Mouse (Mus musculus): ENCODE data around the gene Inca1. TPM values are rescaled to one million over a fixed set of nuclear protein-coding genes. Genes with fewer than 3 reads are reported as not detected.

Gene Inca1
- polyA plus RNA-seq, 1 experiment from 2014 or later: 2.5 TPM

- peak; percentile 24 for ATAC-seq
- in situ Hi-C loops (cut with MboI; ENCODE audit: low pct_unique_long_range_greater_than_20kb): no loop called here
- POLR2A ChIA-PET: interaction anchor here (1.8 to 6.4 kb wide), 2 partner anchors 8 to 13 kb away, joined by 3 to 52 read pairs; partner anchors contain the start of genes Rnf167, Slc25a11 and Spag7
- no peaks in the 10 kb centered on the region for H3K27me3 ChIP-seq
- TF ChIP-seq CTCF (IDR thresholded peaks at IDR 0.05): no peak
- CTCF ChIA-PET: no interaction called here
- no peak for DNase-seq (ENCODE audit: low read depth, low spot score)
Observed at GRCm38 (mm10) chr11:70654923-70655570, 44.9 kb downstream of the Inca1 start.

GRCm38 (mm10) chr11:70654198-70654922 lies 45.6 kb downstream of the Inca1 start, which contains the start of gene Pfn1:
TSS of gene Pfn1 (minus strand) at chr11:70654644.
- TF ChIP-seq CTCF (IDR thresholded peaks at IDR 0.05): no peak
- no peaks in the 10 kb centered on the region for H3K27me3 ChIP-seq
- no peak for DNase-seq (ENCODE audit: low read depth, low spot score)
- in situ Hi-C loops (cut with MboI; ENCODE audit: low pct_unique_long_range_greater_than_20kb): no loop called here
- POLR2A ChIA-PET: interaction anchor here (6.4 kb wide), 1 partner anchor 13 kb away, joined by 52 read pairs; the partner anchor contains the start of gene Spag7
- CTCF ChIA-PET: no interaction called here
- ATAC-seq: peak; percentile 32

- POLR2A ChIA-PET: interaction anchor here (3.1 to 6.4 kb wide), 2 partner anchors 14 to 15 kb away, joined by 15 to 52 read pairs; partner anchors contain the start of gene Spag7
Observed at GRCm38 (mm10) chr11:70653345-70654197, 46.4 kb downstream of the Inca1 start.

GRCm38 (mm10) chr11:70652884-70653344 lies 47.0 kb downstream of the Inca1 start:
- ATAC-seq: no peak
- ChIA-PET CTCF (interaction anchor here (1.7 kb wide), 1 partner anchor 45 kb away, joined by 4 read pairs; no protein-coding TSS in a partner anchor), POLR2A (interaction anchor here (3.1 kb wide), 1 partner anchor 15 kb away, joined by 15 read pairs; the partner anchor contains the start of gene Spag7)
- no peaks in the 10 kb centered on the region for H3K27me3 ChIP-seq
- TF ChIP-seq CTCF (IDR thresholded peaks at IDR 0.05): no peak
- in situ Hi-C loops (cut with MboI; ENCODE audit: low pct_unique_long_range_greater_than_20kb): no loop called here
- no peak for DNase-seq (ENCODE audit: low read depth, low spot score)

More at GRCm38 (mm10) chr11:70653345-70654197, 46.4 kb downstream of the Inca1 start:
- DNase-seq (ENCODE audit: low read depth, low spot score): no peak
- no peak for TF ChIP-seq CTCF (IDR thresholded peaks at IDR 0.05)
- no peaks in the 10 kb centered on the region for H3K27me3 ChIP-seq
- ATAC-seq: peak; percentile 12
- CTCF ChIA-PET: no interaction called here
- in situ Hi-C loops (cut with MboI; ENCODE audit: low pct_unique_long_range_greater_than_20kb): no loop called here

- ChIA-PET CTCF (interaction anchor here (0.5 to 1.7 kb wide), 2 partner anchors 45 to 134 kb away, joined by 3 to 4 read pairs; no protein-coding TSS in a partner anchor), POLR2A (interaction anchor here (3.1 kb wide), 1 partner anchor 16 kb away, joined by 15 read pairs; the partner anchor contains the start of gene Spag7)
- DNase-seq (ENCODE audit: low read depth, low spot score): no peak
- no peak for TF ChIP-seq CTCF (IDR thresholded peaks at IDR 0.05)
- no peaks in the 10 kb centered on the region for H3K27me3 ChIP-seq
- in situ Hi-C loops (cut with MboI; ENCODE audit: low pct_unique_long_range_greater_than_20kb): no loop called here
- ATAC-seq: no peak
Observed at GRCm38 (mm10) chr11:70652029-70652883, 47.7 kb downstream of the Inca1 start.

- DNase-seq (ENCODE audit: low read depth, low spot score) (no peak), ATAC-seq (no peak)
- ChIA-PET CTCF (interaction anchor here (1.7 kb wide), 1 partner anchor 46 kb away, joined by 4 read pairs; no protein-coding TSS in a partner anchor), POLR2A (interaction anchor here (3.1 kb wide), 1 partner anchor 17 kb away, joined by 15 read pairs; the partner anchor contains the start of gene Spag7)
- no peak for TF ChIP-seq CTCF (IDR thresholded peaks at IDR 0.05)
- in situ Hi-C loops (cut with MboI; ENCODE audit: low pct_unique_long_range_greater_than_20kb): no loop called here
- no peaks in the 10 kb centered on the region for H3K27me3 ChIP-seq
Observed at GRCm38 (mm10) chr11:70651391-70651790, 48.6 kb downstream of the Inca1 start.

- DNase-seq (ENCODE audit: low read depth, low spot score) (no peak), ATAC-seq (no peak)
- in situ Hi-C loops (cut with MboI; ENCODE audit: low pct_unique_long_range_greater_than_20kb): no loop called here
- TF ChIP-seq CTCF (IDR thresholded peaks at IDR 0.05): no peak
- CTCF ChIA-PET: no interaction called here
- POLR2A ChIA-PET: interaction anchor here (0.6 to 4.2 kb wide), 3 partner anchors 18 to 127 kb away, joined by 3 to 21 read pairs (median 15); partner anchors contain the start of gene Spag7
- no peaks in the 10 kb centered on the region for H3K27me3 ChIP-seq
Observed at GRCm38 (mm10) chr11:70650322-70651175, 49.4 kb downstream of the Inca1 start.

- DNase-seq (ENCODE audit: low read depth, low spot score): no peak
- in situ Hi-C loops (cut with MboI; ENCODE audit: low pct_unique_long_range_greater_than_20kb): no loop called here
- no peak for TF ChIP-seq CTCF (IDR thresholded peaks at IDR 0.05)
- ChIA-PET POLR2A (interaction anchor here (4.2 kb wide), 1 partner anchor 19 kb away, joined by 21 read pairs; the partner anchor contains the start of gene Spag7), CTCF (interaction anchor here (1.1 kb wide), 1 partner anchor 13 kb away, joined by 3 read pairs; no protein-coding TSS in a partner anchor)
- H3K27me3 ChIP-seq: no peaks in the 10 kb centered on the region
- no peak for ATAC-seq
Observed at GRCm38 (mm10) chr11:70649185-70649734, 50.7 kb downstream of the Inca1 start.

Measured in Patski (cell line).